Mouse (Mus musculus) cerebral cortex, adult 2 months (tissue): ENCODE measurements around the gene Fzd2.

ENCODE experiments used
- WGBS: fragments of 180-500 bp; shearing (Covaris S2); methylation state at CpG from one replicate; pipeline ENCODE4 v1.1.7; 2018; 5-methylcytosine and 5-hydroxymethylcytosine counted together

Fzd2 gene

GRCm38 (mm10) chr11:102581281-102582015 is 22.7 kb upstream of the Fzd2 start:
- WGBS = 54% methylated on average over 11 of the region's 11 CpGs

- WGBS = 56% methylated on average over 13 of the region's 13 CpGs
Observed at GRCm38 (mm10) chr11:102582016-102582610, 22.1 kb upstream of the Fzd2 start.

DNA sequence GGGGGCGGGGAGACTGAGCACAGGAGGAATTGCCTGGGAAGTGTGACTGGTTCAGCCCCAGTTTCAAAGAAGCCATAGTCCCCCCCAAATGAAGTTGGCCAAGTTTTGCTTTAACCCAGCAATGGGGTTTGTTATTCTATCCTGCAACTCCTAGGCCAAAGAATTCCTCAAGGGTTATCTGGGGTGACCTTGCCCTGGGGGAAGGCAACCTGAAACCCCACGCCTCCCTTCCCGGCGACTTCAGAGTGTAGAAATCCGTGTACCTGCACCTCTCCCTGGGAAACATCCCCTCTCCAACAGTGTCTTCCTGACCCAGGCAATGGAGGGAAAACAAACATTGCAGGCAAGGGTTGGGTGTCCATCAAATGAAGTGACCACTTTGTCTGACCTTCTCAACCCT is 21.5 kb upstream of the Fzd2 start:
- WGBS = 59% methylated on average over 5 of the region's 5 CpGs

DNA sequence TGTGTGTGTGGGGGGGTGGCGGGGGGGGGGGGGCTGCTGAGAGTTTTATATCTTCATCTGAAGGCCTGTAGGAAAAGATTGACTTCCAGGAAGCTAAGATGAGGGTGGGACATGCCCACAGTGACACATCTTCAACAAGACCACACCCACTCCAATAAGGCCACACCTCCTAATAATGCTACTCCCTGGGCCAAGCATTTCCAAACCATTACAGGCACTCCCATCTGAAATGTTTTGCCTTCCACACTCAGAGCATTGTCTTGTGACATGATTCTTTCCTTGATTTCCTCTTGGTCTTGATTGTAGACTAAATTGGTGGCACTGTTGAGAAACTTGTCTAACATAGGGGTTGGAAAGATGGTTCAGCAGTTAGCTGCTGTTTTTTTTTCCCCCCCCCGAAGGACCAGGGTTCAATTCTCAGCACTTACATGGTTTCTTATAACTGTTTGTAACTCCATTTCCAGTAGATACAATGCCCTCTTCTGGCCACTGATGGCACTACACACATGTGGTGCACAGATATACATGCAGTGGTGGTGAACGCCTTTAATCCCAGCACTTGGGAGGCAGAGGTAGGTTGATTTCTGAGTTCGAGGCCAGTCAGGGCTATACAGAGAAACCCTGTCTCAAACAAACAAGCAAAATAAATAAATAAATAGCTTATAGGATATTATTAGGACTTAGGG is 17.6 kb upstream of the Fzd2 start:
- WGBS = 96% methylated on average over 4 of the region's 4 CpGs

- WGBS = 70% methylated on average over 3 of the region's 3 CpGs
Observed at GRCm38 (mm10) chr11:102587554-102587953, 16.6 kb upstream of the Fzd2 start.

- WGBS = 41% methylated on average over 3 of the region's 4 CpGs
Observed at GRCm38 (mm10) chr11:102595341-102595820, 8.8 kb upstream of the Fzd2 start.

GRCm38 (mm10) chr11:102599912-102600311 is 4.3 kb upstream of the Fzd2 start:
- 87% methylated on average over 3 of the region's 3 CpGs for WGBS

- WGBS = 9% methylated on average over 13 of the region's 13 CpGs
Observed at GRCm38 (mm10) chr11:102602816-102603495, 1.2 kb upstream of the Fzd2 start.

- WGBS = 2% methylated on average over 10 of the region's 10 CpGs
Observed at GRCm38 (mm10) chr11:102603496-102603850, 723 bp upstream of the Fzd2 start.

GRCm38 (mm10) chr11:102604777-102605552 is 769 bp downstream of the Fzd2 start:
- 1% methylated on average over 74 of the region's 74 CpGs for WGBS

GRCm38 (mm10) chr11:102605553-102606416 is 1.6 kb downstream of the Fzd2 start:
- WGBS = 4% methylated on average over 62 of the region's 62 CpGs

DNA sequence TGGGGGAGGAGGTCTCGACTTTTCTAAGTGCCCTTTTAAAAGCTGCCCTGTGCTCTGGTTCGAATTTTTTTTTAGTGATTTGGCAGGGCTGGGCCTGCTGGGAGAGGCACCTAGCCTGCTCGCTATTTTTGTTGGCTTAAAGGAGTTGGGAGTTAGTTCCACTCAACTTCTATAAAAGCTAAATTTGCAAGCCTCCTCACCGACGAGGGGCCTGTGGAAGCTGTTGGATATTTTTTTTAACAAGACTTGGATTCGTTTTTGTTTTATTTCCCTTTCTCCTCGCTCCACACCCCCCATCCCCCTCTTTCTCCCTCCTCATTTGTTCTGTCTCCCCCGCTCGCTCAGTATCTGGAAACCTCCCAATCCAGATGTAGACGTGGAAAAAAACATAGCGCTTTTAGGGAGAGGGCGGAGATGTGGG is 2.6 kb downstream of the Fzd2 start:
- WGBS = 15% methylated on average over 12 of the region's 12 CpGs

GRCm38 (mm10) chr11:102607201-102607600 is 3.0 kb downstream of the Fzd2 start:
- WGBS = 45% methylated on average over 12 of the region's 12 CpGs

DNA sequence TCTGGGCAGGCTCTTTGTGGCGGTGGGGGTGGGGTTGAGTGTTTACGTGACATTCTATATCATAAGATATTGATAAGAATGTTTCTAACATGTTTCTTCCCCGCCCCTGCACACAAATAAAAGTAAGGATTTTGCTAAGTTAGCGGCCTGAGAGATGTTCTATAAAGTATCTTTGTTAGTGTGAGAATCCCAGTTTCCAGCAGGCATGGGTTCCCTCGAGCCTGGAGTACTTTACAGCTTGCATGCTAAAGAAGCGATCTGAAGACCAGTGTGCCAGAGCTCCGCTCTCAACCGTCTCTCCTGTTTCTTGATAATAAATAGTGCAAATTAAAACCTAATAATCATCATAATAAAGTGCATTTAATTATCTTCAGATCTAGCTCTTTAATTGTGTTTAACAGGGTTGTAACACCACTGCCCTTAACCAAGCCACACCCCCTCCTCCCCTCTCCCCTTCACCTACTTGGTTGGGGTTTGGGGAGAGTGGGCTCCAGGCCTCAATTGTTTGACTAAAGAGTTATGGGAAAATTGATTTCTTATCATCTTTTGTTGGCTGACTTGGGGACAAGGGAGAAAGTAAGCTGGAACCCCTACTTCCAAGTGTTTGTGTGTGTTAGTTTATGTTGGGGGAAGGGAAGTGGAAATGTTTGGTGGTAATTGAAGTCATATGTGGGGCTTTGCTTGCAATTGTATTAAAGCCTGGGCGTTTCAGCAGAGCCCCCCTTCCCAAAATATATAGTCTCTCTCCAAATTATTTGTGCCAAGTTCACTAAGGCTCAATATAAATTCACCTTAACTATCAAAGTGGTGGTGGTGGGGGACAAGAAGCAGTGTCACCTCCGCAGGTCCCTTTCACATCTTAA is 3.7 kb downstream of the Fzd2 start:
- WGBS = 63% methylated on average over 10 of the region's 10 CpGs

DNA sequence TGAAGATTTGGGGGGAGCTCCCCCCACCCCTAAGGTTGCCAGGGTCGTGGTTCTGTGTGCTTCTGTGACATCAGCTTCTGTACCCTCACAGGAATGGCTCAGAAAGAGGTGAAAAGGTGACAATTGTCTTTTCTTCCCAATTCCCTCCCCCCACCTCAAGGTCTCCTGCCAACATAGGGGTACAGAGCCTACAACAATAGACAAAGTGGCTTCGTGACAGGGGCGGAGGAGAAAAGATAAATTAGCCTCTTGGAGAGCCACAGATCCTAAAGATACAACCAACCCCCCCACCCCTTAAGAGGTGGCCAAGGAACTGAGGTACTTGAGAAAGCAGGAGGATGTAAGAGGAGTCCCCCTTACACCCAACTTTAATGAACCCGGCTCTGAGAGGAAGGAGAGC is 4.5 kb downstream of the Fzd2 start:
- 67% methylated on average over 4 of the region's 4 CpGs for WGBS

DNA sequence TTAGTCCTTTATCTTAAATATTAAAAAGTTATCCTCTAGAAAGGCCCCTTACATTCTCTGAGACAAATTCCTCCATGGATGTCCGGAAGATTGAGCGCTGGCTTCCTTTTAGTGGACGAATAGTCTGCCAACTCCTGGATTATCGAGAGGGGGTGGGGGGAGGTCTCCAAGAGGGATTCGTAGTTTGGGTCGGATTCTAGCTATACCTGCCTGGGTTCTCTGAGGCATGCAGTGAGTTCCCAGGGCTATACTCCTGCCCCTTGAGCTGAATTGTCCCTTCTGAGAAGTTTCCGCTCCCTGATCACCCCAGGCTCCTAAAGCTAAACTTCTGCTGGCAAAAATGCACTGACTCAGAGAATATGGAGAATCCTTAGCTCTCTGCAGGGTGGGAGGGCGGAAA is 5.3 kb downstream of the Fzd2 start:
- WGBS = 76% methylated on average over 8 of the region's 8 CpGs

DNA sequence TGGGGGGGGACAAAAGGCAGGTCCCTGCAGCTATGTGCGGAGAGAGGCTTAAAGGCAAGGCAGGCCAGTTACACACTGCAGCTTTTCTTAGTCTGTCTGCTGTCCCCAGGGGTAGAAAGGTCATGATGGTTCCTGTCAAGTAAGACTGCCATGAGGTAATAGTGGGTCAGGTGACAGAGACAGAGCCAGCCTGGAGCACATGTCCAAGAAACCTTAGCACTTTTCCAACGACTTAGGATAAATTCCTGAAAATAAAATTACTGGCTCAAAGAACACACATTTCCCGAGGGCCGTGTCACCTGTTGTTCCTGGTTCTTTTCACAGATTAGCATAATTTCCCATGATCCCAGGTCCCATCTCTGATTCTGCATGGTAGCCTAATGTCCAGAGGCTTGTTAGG is 6.1 kb downstream of the Fzd2 start:
- 68% methylated on average over 4 of the region's 4 CpGs for WGBS

GRCm38 (mm10) chr11:102610675-102611316 is 6.6 kb downstream of the Fzd2 start:
- 69% methylated on average over 9 of the region's 9 CpGs for WGBS

- 55% methylated on average over 6 of the region's 6 CpGs for WGBS
Observed at GRCm38 (mm10) chr11:102611317-102611705, 7.1 kb downstream of the Fzd2 start.
